Mouse (Mus musculus): Measurements from ENCODE around the gene Glo1. TPM values are rescaled to one million over a fixed set of nuclear protein-coding genes. Genes with fewer than 3 reads are reported as not detected.

Glo1 gene
- 189 and 210 TPM in 2 replicates for polyA plus RNA-seq (2015; fragmentation: Nextera tagmentation; extraction: Ambion mirVana)

GRCm38 (mm10) chr17:30626719-30627118 is at the start of gene Glo1:
Gene Glo1 (minus strand): TSS chr17:30626871.

GRCm38 (mm10) chr17:30624132-30624531 is 2.5 kb downstream of the Glo1 start, which contains the start of gene Dnah8:
Gene Dnah8 (plus strand): TSS chr17:30624354.

DNA sequence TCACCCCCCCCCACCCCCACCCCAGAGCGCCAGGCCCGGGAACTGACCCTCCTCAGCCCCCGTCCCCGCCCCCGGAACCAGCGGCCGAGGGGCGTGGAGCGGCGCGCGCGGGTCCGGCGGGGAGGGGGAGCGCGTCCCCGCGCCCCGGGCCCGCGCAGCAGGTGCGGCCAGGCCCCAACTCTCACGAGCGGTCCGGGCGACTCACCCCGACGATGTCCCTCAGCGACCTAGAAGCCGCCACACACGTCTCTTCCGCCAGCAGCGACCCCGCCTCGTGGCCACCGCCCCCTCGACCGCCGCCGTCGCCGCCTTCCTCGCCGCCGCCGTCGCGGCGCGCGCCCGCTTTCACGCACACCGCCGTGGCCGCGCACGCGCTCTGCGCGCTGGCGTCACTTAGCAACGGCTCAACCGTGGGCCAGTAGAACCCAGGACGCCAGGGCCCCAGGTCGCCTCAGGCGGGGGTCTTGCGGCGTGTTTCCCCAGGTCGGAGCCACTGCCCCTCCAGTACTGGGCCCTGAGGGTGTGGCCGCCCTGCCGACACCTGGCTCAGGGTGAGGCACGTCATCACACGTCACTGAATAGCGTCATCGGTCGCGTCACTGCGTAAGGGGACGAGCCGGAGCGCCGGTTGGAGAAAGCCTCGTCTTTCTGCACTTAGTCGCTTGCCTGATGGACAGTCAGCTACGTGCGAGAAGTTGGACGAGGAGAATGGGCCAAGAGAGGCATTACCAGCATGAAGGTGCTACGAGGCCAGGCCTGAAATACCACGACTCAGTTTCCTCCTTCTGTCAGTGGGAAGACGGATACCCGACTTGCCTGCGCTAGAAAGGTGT is 50.5 kb downstream of the Glo1 start, which contains the start of gene Btbd9:
TSS of gene Btbd9 (minus strand) at position 548 of the 833 bp plus-strand sequence.

Other genes starting within 250 kb of the Glo1 start
- gene Btbd9, start 50.4 kb downstream of the Glo1 start, polyA plus RNA-seq (2015; fragmentation: Nextera tagmentation; extraction: Ambion mirVana), result 91.8 and 93.8 TPM in 2 replicates
- gene Dnah8, start 2.5 kb downstream of the Glo1 start, polyA plus RNA-seq (2015; fragmentation: Nextera tagmentation; extraction: Ambion mirVana), result 2.6 and 3.3 TPM in 2 replicates

All from neural tube, postnatal 0 days (tissue).